In the genomic region with DNA sequence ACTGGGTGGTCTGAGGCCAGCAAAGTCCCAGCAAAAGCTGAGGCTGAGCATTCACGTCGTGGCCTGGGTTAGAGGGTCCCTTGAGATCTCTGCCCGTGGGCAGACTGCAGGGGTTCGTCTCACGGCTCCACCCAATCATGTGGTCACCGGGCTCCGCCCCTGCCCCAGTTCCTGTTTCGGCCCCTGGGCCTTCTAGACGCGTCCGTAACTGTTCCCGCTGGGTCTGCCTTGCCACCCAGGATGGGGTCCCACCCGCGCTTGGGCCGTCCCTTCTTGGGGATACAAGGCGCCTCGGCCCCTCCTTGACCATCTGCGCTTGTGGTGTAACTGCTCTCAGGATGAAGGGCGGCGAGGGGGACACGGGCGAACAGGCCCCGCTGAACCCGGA, we compare ENCODE assay signal across 8 mouse cellular contexts. TPM values are rescaled to one million over a fixed set of nuclear protein-coding genes. Genes with fewer than 3 reads are reported as not detected.
A peak's percentile ranks its signal among the peaks of the same experiment; 100 is the strongest.
DNase-seq lines count a peak whose midpoint lies in the region; ATAC-seq and TF ChIP-seq lines count a peak whose summit lies in the region.

A gene (plus strand): TSS at position 165 of the 388 bp plus-strand sequence.

- under 1% methylated on average over 24 of the region's 24 CpGs for WGBS in heart, embryonic 12.5 days
- WGBS in kidney, postnatal 0 days: 0% methylated on average over 24 of the region's 24 CpGs
- WGBS in liver, embryonic 13.5 days (ENCODE audit: insufficient replicate concordance): 0% methylated on average over 24 of the region's 24 CpGs
- WGBS in stomach, embryonic 16.5 days: 0% methylated on average over 24 of the region's 24 CpGs

- peak within 1 kb of the TSS; percentile 88 for H3K9ac ChIP-seq in heart, embryonic 12.5 days
- H3K9ac ChIP-seq in kidney, postnatal 0 days (ENCODE audit: low read depth, low read length): peak within 1 kb of the TSS; percentile 75
- peak within 1 kb of the TSS; percentile 92 for H3K9ac ChIP-seq in liver, embryonic 13.5 days
- H3K9ac ChIP-seq in stomach, embryonic 16.5 days (ENCODE audit: low read length): peak within 1 kb of the TSS; percentile 92

- peak within 1 kb of the TSS; percentile 87 for H3K27ac ChIP-seq in bone marrow macrophage, adult 2 months (ENCODE audit: insufficient read depth, low read depth, low read length)
- peak within 1 kb of the TSS; percentile 82 for H3K27ac ChIP-seq in heart, embryonic 12.5 days (ENCODE audit: poor library complexity, severe bottlenecking)
- H3K27ac ChIP-seq in kidney, postnatal 0 days: peak within 1 kb of the TSS; percentile 96
- H3K27ac ChIP-seq in liver, embryonic 13.5 days: peak within 1 kb of the TSS; percentile 98
- peak within 1 kb of the TSS; percentile 94 for H3K27ac ChIP-seq in stomach, embryonic 16.5 days (ENCODE audit: low read length)

- peak; percentile 30 for TF ChIP-seq POLR2A in bone marrow macrophage, adult 2 months (IDR thresholded peaks at IDR 0.05; ENCODE audit: borderline replicate concordance, low read depth, low read length)

- peak; percentile 90 to 91 for DNase-seq in B cell, adult 2 months
- peak; percentile 94 for DNase-seq in kidney, postnatal 0 days (ENCODE audit: low spot score)
- DNase-seq in liver, embryonic 13.5 days: peak; percentile 74
- DNase-seq in natural killer cell, adult 2 months (ENCODE audit: low spot score in 2 of 2): peak; percentile 68 to 80

- no peak for TF ChIP-seq CTCF in bone marrow macrophage, adult 2 months (IDR thresholded peaks at IDR 0.05; ENCODE audit: low read depth, low read length)
- no peak for TF ChIP-seq CTCF in kidney, postnatal 0 days (IDR thresholded peaks at IDR 0.05; ENCODE audit: low read depth)

- H3K4me1 ChIP-seq in bone marrow macrophage, adult 2 months (ENCODE audit: control insufficient read depth, insufficient read depth, low read length): peaks cover 17% of the 10 kb centered on the region
- H3K4me1 ChIP-seq in heart, embryonic 12.5 days (replicated peaks): peaks cover 24% of the 10 kb centered on the region
- H3K4me1 ChIP-seq in kidney, postnatal 0 days (replicated peaks; ENCODE audit: insufficient read depth, low read length): peaks cover 6% of the 10 kb centered on the region; the same call in 1 of the 2 replicates
- peaks cover 93% of the 10 kb centered on the region for H3K4me1 ChIP-seq in liver, embryonic 13.5 days (replicated peaks)
- H3K4me1 ChIP-seq in stomach, embryonic 16.5 days (ENCODE audit: control insufficient read depth, insufficient read depth, low read length): peaks cover 11% of the 10 kb centered on the region

- ATAC-seq in erythroid progenitor cell, adult 5-6 weeks (replicated peaks; ENCODE audit: low FRiP score, poor library complexity, severe bottlenecking): peak; percentile 27; the same call in 1 of the 2 replicates
- ATAC-seq in heart, embryonic 12.5 days (ENCODE audit: insufficient number of reproducible peaks, low FRiP score): peak; percentile 88
- ATAC-seq in kidney, postnatal 0 days (replicated peaks; ENCODE audit: low FRiP score, low read depth): peak; percentile 70
- ATAC-seq in liver, embryonic 13.5 days (ENCODE audit: low read depth): peak; percentile 33
- peak; percentile 82 for ATAC-seq in stomach, embryonic 16.5 days (ENCODE audit: insufficient read depth, low FRiP score)

- no peaks in the 10 kb centered on the region for H3K9me3 ChIP-seq in heart, embryonic 12.5 days (replicated peaks)
- no peaks in the 10 kb centered on the region for H3K9me3 ChIP-seq in kidney, postnatal 0 days (replicated peaks; ENCODE audit: low read length)
- H3K9me3 ChIP-seq in liver, embryonic 13.5 days (replicated peaks): no peaks in the 10 kb centered on the region
- H3K9me3 ChIP-seq in stomach, embryonic 16.5 days (replicated peaks; ENCODE audit: control insufficient read depth, low read length): no peaks in the 10 kb centered on the region

- peak within 1 kb of the TSS; percentile 94 for H3K4me2 ChIP-seq in heart, embryonic 12.5 days
- peak within 1 kb of the TSS; percentile 61 for H3K4me2 ChIP-seq in kidney, postnatal 0 days (ENCODE audit: low read length)
- H3K4me2 ChIP-seq in liver, embryonic 13.5 days: peak within 1 kb of the TSS; percentile 96
- H3K4me2 ChIP-seq in stomach, embryonic 16.5 days (ENCODE audit: low read depth, low read length): peak within 1 kb of the TSS; percentile 94

- peaks cover 3% of the 10 kb centered on the region; the same call in 1 of the 2 replicates for H3K27me3 ChIP-seq in heart, embryonic 12.5 days (replicated peaks)
- no peaks in the 10 kb centered on the region for H3K27me3 ChIP-seq in kidney, postnatal 0 days (ENCODE audit: insufficient read depth, low read length)
- H3K27me3 ChIP-seq in liver, embryonic 13.5 days: no peaks in the 10 kb centered on the region
- H3K27me3 ChIP-seq in stomach, embryonic 16.5 days (ENCODE audit: control insufficient read depth, insufficient read depth, low read length): no peaks in the 10 kb centered on the region

- peak within 1 kb of the TSS; percentile 99 for H3K4me3 ChIP-seq in bone marrow macrophage, adult 2 months (ENCODE audit: insufficient read depth, low read length)
- H3K4me3 ChIP-seq in heart, embryonic 12.5 days: peak within 1 kb of the TSS; percentile 75
- H3K4me3 ChIP-seq in kidney, postnatal 0 days (replicated peaks; ENCODE audit: low read depth, low read length): peak within 1 kb of the TSS; percentile 62
- peak within 1 kb of the TSS; percentile 73 for H3K4me3 ChIP-seq in liver, embryonic 13.5 days (replicated peaks)
- H3K4me3 ChIP-seq in stomach, embryonic 16.5 days (replicated peaks; ENCODE audit: low read length): peak within 1 kb of the TSS; percentile 72

- H3K36me3 ChIP-seq in heart, embryonic 12.5 days: peaks cover 34% of the 10 kb centered on the region
- peaks cover 16% of the 10 kb centered on the region for H3K36me3 ChIP-seq in kidney, postnatal 0 days (ENCODE audit: insufficient read depth, low read length)
- peaks cover 10% of the 10 kb centered on the region for H3K36me3 ChIP-seq in liver, embryonic 13.5 days
- 0 out of 2 replicates have a peak, but pooled peaks cover 4% of the 10 kb centered on the region for H3K36me3 ChIP-seq in stomach, embryonic 16.5 days (ENCODE audit: control insufficient read depth, insufficient read depth, low read length)

RNA-seq across cellular contexts. Expression of the gene that starts here (rescaled TPM):
- polyA plus RNA-seq in bone marrow macrophage, adult 2 months (2012; ENCODE audit: insufficient read depth, insufficient read length, missing spikeins): 44.2 and 45.8 TPM in 2 replicates
- 2.5 and 5.4 TPM in 2 replicates for total RNA-seq in erythroid progenitor cell, adult 5-6 weeks (2015; ENCODE audit: low replicate concordance)
- 4.6 and 6.7 TPM in 2 replicates for total RNA-seq in erythroid progenitor cell, adult 5-6 weeks (2017; ENCODE audit: low replicate concordance)
- polyA plus RNA-seq in heart, embryonic 12.5 days (2016; fragmentation: Nextera tagmentation; extraction: Ambion mirVana): 13.3 and 14.6 TPM in 2 replicates
- 27.2 and 30.1 TPM in 2 replicates for polyA plus RNA-seq in kidney, postnatal 0 days (2015; fragmentation: Nextera tagmentation; extraction: Ambion mirVana)
- polyA plus RNA-seq in liver, embryonic 13.5 days (2015; fragmentation: Nextera tagmentation; extraction: Ambion mirVana): 11.2 and 11.4 TPM in 2 replicates
- 26.7 and 29.0 TPM in 2 replicates for polyA plus RNA-seq in stomach, embryonic 16.5 days (2015; fragmentation: Nextera tagmentation; extraction: Ambion mirVana)

Comparison
In these comparisons a context has a peak if more than half of its experiments do, and no peak if none do; other contexts are left out.
1. Peak in every context shown above with its lines: DNase-seq, ATAC-seq, H3K4me3 ChIP-seq and H3K27ac ChIP-seq.
2. ATAC-seq: peak in every context shown above with its lines; median percentile 88 in heart, embryonic 12.5 days; 82 in stomach, embryonic 16.5 days; 70 in kidney, postnatal 0 days; 33 in liver, embryonic 13.5 days; 27 in erythroid progenitor cell, adult 5-6 weeks.